Mouse (Mus musculus): ENCODE results near the gene Rnf10. TPM values are rescaled to one million over a fixed set of nuclear protein-coding genes. Genes with fewer than 3 reads are reported as not detected.

Gene Rnf10
- polyA plus RNA-seq, 1 experiment from 2014 or later, result 208 TPM

Other genes starting within 250 kb of the Rnf10 start
- gene Gm10401, start 174.6 kb downstream of the Rnf10 start, polyA plus RNA-seq (2016; fragmentation: Nextera tagmentation; extraction: Ambion mirVana), result 25.3 and 31.3 TPM in 2 replicates
- gene Acads, start 153.6 kb downstream of the Rnf10 start, polyA plus RNA-seq (2016; fragmentation: Nextera tagmentation; extraction: Ambion mirVana), result 38.1 and 38.5 TPM in 2 replicates
- 62.3 and 65.9 TPM in 2 replicates for gene Unc119b, start 137.9 kb downstream of the Rnf10 start, polyA plus RNA-seq (2016; fragmentation: Nextera tagmentation; extraction: Ambion mirVana)
- gene Mlec, start 114.7 kb downstream of the Rnf10 start, polyA plus RNA-seq (2016; fragmentation: Nextera tagmentation; extraction: Ambion mirVana), result 50.0 and 57.1 TPM in 2 replicates
- 2.3 and 3.6 TPM in 2 replicates for gene Cabp1, start 78.5 kb downstream of the Rnf10 start, polyA plus RNA-seq (2016; fragmentation: Nextera tagmentation; extraction: Ambion mirVana)
- 76.7 and 79.0 TPM in 2 replicates for gene Pop5, start 37.1 kb downstream of the Rnf10 start, polyA plus RNA-seq (2016; fragmentation: Nextera tagmentation; extraction: Ambion mirVana)
- 48.5 and 52.8 TPM in 2 replicates for gene Coq5, start 6.8 kb upstream of the Rnf10 start, polyA plus RNA-seq (2016; fragmentation: Nextera tagmentation; extraction: Ambion mirVana)
- gene Dynll1, start 28.1 kb upstream of the Rnf10 start, polyA plus RNA-seq (2016; fragmentation: Nextera tagmentation; extraction: Ambion mirVana), result 1,312 and 1,433 TPM in 2 replicates
- gene Srsf9, start 54.3 kb upstream of the Rnf10 start, polyA plus RNA-seq (2016; fragmentation: Nextera tagmentation; extraction: Ambion mirVana), result 346 and 358 TPM in 2 replicates
- gene Gatc, start 68.3 kb upstream of the Rnf10 start, polyA plus RNA-seq (2016; fragmentation: Nextera tagmentation; extraction: Ambion mirVana), result 39.7 and 43.6 TPM in 2 replicates
- 50.8 and 57.3 TPM in 2 replicates for gene Triap1, start 68.3 kb upstream of the Rnf10 start, polyA plus RNA-seq (2016; fragmentation: Nextera tagmentation; extraction: Ambion mirVana)
- 768 and 803 TPM in 2 replicates for gene Cox6a1, start 76.1 kb upstream of the Rnf10 start, polyA plus RNA-seq (2016; fragmentation: Nextera tagmentation; extraction: Ambion mirVana)
- gene Msi1, start 156.7 kb upstream of the Rnf10 start, polyA plus RNA-seq (2016; fragmentation: Nextera tagmentation; extraction: Ambion mirVana), result 211 and 227 TPM in 2 replicates
- gene Pla2g1b, start 193.4 kb upstream of the Rnf10 start, polyA plus RNA-seq (2016; fragmentation: Nextera tagmentation; extraction: Ambion mirVana), result not detected in 2 replicates
- gene Sirt4, start 211.8 kb upstream of the Rnf10 start, polyA plus RNA-seq (2016; fragmentation: Nextera tagmentation; extraction: Ambion mirVana), result 24.2 and 26.2 TPM in 2 replicates
- 24.0 and 27.2 TPM in 2 replicates for gene Pxn, start 233.8 kb upstream of the Rnf10 start, polyA plus RNA-seq (2016; fragmentation: Nextera tagmentation; extraction: Ambion mirVana)

Measured in midbrain, embryonic 12.5 days (tissue).